Mouse (Mus musculus): ENCODE data around the gene Man1b1.

The Man1b1 gene

GRCm38 (mm10) chr2:25400291-25400690, 68.2 kb downstream of the Man1b1 start:
- H3K27me3 ChIP-seq (ENCODE audit: insufficient read depth, low read length), result peaks cover 89% of the 10 kb centered on the region
- no peak for TF ChIP-seq CTCF (conservative IDR thresholded peaks at IDR 0.05; ENCODE audit: low read length)
- TF ChIP-seq NANOG (IDR thresholded peaks at IDR 0.05; ENCODE audit: borderline replicate concordance, low read length), result no peak
- TF ChIP-seq POU5F1 (IDR thresholded peaks at IDR 0.05; ENCODE audit: borderline replicate concordance, low read length), result no peak
- peak overlapping the region; percentile 67 for H3K4me3 ChIP-seq (replicated peaks; ENCODE audit: low read length)
- no peaks in the 10 kb centered on the region for H3K9me3 ChIP-seq (ENCODE audit: low read length)
- peaks cover 54% of the 10 kb centered on the region for H3K4me1 ChIP-seq (replicated peaks; ENCODE audit: low read depth, low read length)
- H3K36me3 ChIP-seq (ENCODE audit: insufficient read depth, low read length), result no peaks in the 10 kb centered on the region

GRCm38 (mm10) chr2:25400764-25401163, 68.6 kb downstream of the Man1b1 start:
- H3K4me3 ChIP-seq (replicated peaks; ENCODE audit: low read length), result peak overlapping the region; percentile 67
- peaks cover 50% of the 10 kb centered on the region for H3K4me1 ChIP-seq (replicated peaks; ENCODE audit: low read depth, low read length)
- peaks cover 84% of the 10 kb centered on the region for H3K27me3 ChIP-seq (ENCODE audit: insufficient read depth, low read length)
- no peak for TF ChIP-seq NANOG (IDR thresholded peaks at IDR 0.05; ENCODE audit: borderline replicate concordance, low read length)
- TF ChIP-seq CTCF (conservative IDR thresholded peaks at IDR 0.05; ENCODE audit: low read length), result peak; percentile 77
- TF ChIP-seq POU5F1 (IDR thresholded peaks at IDR 0.05; ENCODE audit: borderline replicate concordance, low read length), result no peak
- H3K36me3 ChIP-seq (ENCODE audit: insufficient read depth, low read length), result no peaks in the 10 kb centered on the region
- no peaks in the 10 kb centered on the region for H3K9me3 ChIP-seq (ENCODE audit: low read length)
